Mouse (Mus musculus): ENCODE measurements around the gene Sephs2. TPM values are rescaled to one million over a fixed set of nuclear protein-coding genes. Genes with fewer than 3 reads are reported as not detected.
"Not testable (repeated sequence)": the region's sequence is repeated elsewhere in the genome, so short reads cannot be mapped to it uniquely, and the experiment has no call there.

The Sephs2 gene
- total and polyA plus RNA-seq, 3 experiments, result 14.8 to 32.9 (median 27.2) TPM

DNA sequence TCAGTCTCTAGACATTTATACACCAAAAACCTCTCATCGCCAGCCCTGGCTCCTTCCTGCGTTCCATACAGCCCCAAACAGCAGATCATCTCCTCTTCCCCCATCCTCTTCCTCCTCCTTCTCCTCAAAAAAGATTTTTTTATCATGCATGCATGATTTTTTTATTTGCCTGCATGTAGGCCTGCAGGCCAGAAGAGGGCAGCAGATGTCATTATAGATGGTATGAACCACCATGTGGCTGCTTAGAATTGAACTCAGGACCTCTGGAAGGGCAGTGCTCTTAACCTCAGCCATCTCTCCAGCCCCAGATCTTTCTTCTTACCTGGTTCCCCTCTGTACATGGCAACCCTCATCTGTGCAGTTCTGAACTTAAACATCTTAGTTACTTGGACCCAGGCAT lies 21.4 kb downstream of the Sephs2 start:
- Histone ChIP-seq H3K79me2 (replicated peaks; ENCODE audit: control insufficient read depth, insufficient read depth, low read length) (0 out of 2 replicates have a peak, but pooled peaks cover 1% of the 10 kb centered on the region), H3K4me3 (no peak overlapping the region), H3K27me3 (ENCODE audit: control insufficient read depth, insufficient read depth, low read length) (no peaks in the 10 kb centered on the region), H3K36me3 (ENCODE audit: control insufficient read depth, insufficient read depth, low read length) (no peaks in the 10 kb centered on the region), H3K4me1 (ENCODE audit: control insufficient read depth, insufficient read depth, low read length) (peaks cover 2% of the 10 kb centered on the region), H3K27ac (no peak overlapping the region), H3K9ac (ENCODE audit: low read depth, low read length) (no peak overlapping the region)
- no peak for DNase-seq
- intact Hi-C loops (cut with DNase I), result loop anchor here (5.0 kb wide), 1 partner anchor 260 kb away; the partner anchor contains the start of gene Srcap
- TF ChIP-seq CTCF (IDR thresholded peaks at IDR 0.05) (peak; percentile 74), EP300 (IDR thresholded peaks at IDR 0.05; ENCODE audit: insufficient read depth, low read depth, low read length) (no peak)
- WGBS, result 59% methylated on average over 2 of the region's 2 CpGs

GRCm38 (mm10) chr7:127250511-127250910 lies 23.3 kb downstream of the Sephs2 start:
- WGBS, result 90% methylated on average over 8 of the region's 8 CpGs
- not testable (repeated sequence) for H3K4me1 ChIP-seq (ENCODE audit: control insufficient read depth, insufficient read depth, low read length); H3K9ac ChIP-seq (ENCODE audit: low read depth, low read length); H3K4me3 ChIP-seq; H3K27ac ChIP-seq; H3K36me3 ChIP-seq (ENCODE audit: control insufficient read depth, insufficient read depth, low read length); H3K79me2 ChIP-seq (replicated peaks; ENCODE audit: control insufficient read depth, insufficient read depth, low read length); H3K27me3 ChIP-seq (ENCODE audit: control insufficient read depth, insufficient read depth, low read length); DNase-seq
- intact Hi-C loops (cut with DNase I), result loop anchor here (5.0 kb wide), 1 partner anchor 262 kb away; the partner anchor contains the start of gene Srcap

GRCm38 (mm10) chr7:127244658-127245510 lies 29.0 kb downstream of the Sephs2 start:
- Histone ChIP-seq H3K27ac (peak overlapping the region; percentile 97), H3K9ac (ENCODE audit: low read depth, low read length) (peak overlapping the region; percentile 96), H3K79me2 (replicated peaks; ENCODE audit: control insufficient read depth, insufficient read depth, low read length) (0 out of 2 replicates have a peak, but pooled peaks cover 1% of the 10 kb centered on the region), H3K4me1 (ENCODE audit: control insufficient read depth, insufficient read depth, low read length) (peaks cover 8% of the 10 kb centered on the region), H3K27me3 (ENCODE audit: control insufficient read depth, insufficient read depth, low read length) (no peaks in the 10 kb centered on the region), H3K36me3 (ENCODE audit: control insufficient read depth, insufficient read depth, low read length) (no peaks in the 10 kb centered on the region; the same call in 1 of the 2 replicates), H3K4me3 (peak overlapping the region; percentile 70)
- TF ChIP-seq CTCF (IDR thresholded peaks at IDR 0.05) (no peak), EP300 (IDR thresholded peaks at IDR 0.05; ENCODE audit: insufficient read depth, low read depth, low read length) (no peak), POLR2A (IDR thresholded peaks at IDR 0.05; ENCODE audit: insufficient read depth, low read depth, low read length) (no peak)
- intact Hi-C loops (cut with DNase I), result no loop called here
- no peak for DNase-seq
- WGBS, result 9% methylated on average over 31 of the region's 33 CpGs

GRCm38 (mm10) chr7:127243870-127244657 lies 29.8 kb downstream of the Sephs2 start, which contains the start of gene Zfp771:
Gene Zfp771 (plus strand): TSS chr7:127244274.
- Histone ChIP-seq H3K4me1 (ENCODE audit: control insufficient read depth, insufficient read depth, low read length) (peaks cover 8% of the 10 kb centered on the region), H3K9ac (ENCODE audit: low read depth, low read length) (peak within 1 kb of the TSS; percentile 96), H3K27ac (peak within 1 kb of the TSS; percentile 97), H3K79me2 (replicated peaks; ENCODE audit: control insufficient read depth, insufficient read depth, low read length) (0 out of 2 replicates have a peak, but pooled peaks cover 1% of the 10 kb centered on the region), H3K27me3 (ENCODE audit: control insufficient read depth, insufficient read depth, low read length) (no peaks in the 10 kb centered on the region), H3K4me3 (peak within 1 kb of the TSS; percentile 70), H3K36me3 (ENCODE audit: control insufficient read depth, insufficient read depth, low read length) (no peaks in the 10 kb centered on the region; the same call in 1 of the 2 replicates)
- TF ChIP-seq EP300 (IDR thresholded peaks at IDR 0.05; ENCODE audit: insufficient read depth, low read depth, low read length) (no peak), POLR2A (IDR thresholded peaks at IDR 0.05; ENCODE audit: insufficient read depth, low read depth, low read length) (peak; percentile 83), CTCF (IDR thresholded peaks at IDR 0.05) (peak; percentile 39)
- intact Hi-C loops (cut with DNase I), result no loop called here
- WGBS, result 2% methylated on average over 56 of the region's 56 CpGs
- DNase-seq, result peak; percentile 95 to 96

- peak overlapping the region; percentile 97 for H3K27ac ChIP-seq
- intact Hi-C loops (cut with DNase I), result no loop called here
- H3K27me3 ChIP-seq (ENCODE audit: control insufficient read depth, insufficient read depth, low read length), result no peaks in the 10 kb centered on the region
- no peaks in the 10 kb centered on the region; the same call in 1 of the 2 replicates for H3K36me3 ChIP-seq (ENCODE audit: control insufficient read depth, insufficient read depth, low read length)
- TF ChIP-seq POLR2A (IDR thresholded peaks at IDR 0.05; ENCODE audit: insufficient read depth, low read depth, low read length), result no peak
- TF ChIP-seq EP300 (IDR thresholded peaks at IDR 0.05; ENCODE audit: insufficient read depth, low read depth, low read length), result no peak
- TF ChIP-seq CTCF (IDR thresholded peaks at IDR 0.05), result no peak
- peak overlapping the region; percentile 91 for H3K9ac ChIP-seq (ENCODE audit: low read depth, low read length)
- H3K4me3 ChIP-seq, result no peak overlapping the region
- WGBS, result 56% methylated on average over 2 of the region's 2 CpGs
- DNase-seq, result no peak
- peaks cover 8% of the 10 kb centered on the region for H3K4me1 ChIP-seq (ENCODE audit: control insufficient read depth, insufficient read depth, low read length)
- H3K79me2 ChIP-seq (replicated peaks; ENCODE audit: control insufficient read depth, insufficient read depth, low read length), result 0 out of 2 replicates have a peak, but pooled peaks cover 1% of the 10 kb centered on the region
Measured at GRCm38 (mm10) chr7:127243361-127243867, 30.4 kb downstream of the Sephs2 start.

Data from heart, adult 2 months (tissue).